Mouse (Mus musculus) embryonic facial prominence, embryonic 15.5 days (tissue): ENCODE results near the gene Ift88. TPM values are rescaled to one million over a fixed set of nuclear protein-coding genes. Genes with fewer than 3 reads are reported as not detected.

ENCODE experiments used
- ATAC-seq: fragments of 200-750 bp; cut with Nextera tagmentation; 2 replicates; pipeline ENCODE4 v1.8.0; 2017; ENCODE audit warnings: low read depth, moderate TSS enrichment; ENCODE audit not compliant: insufficient number of reproducible peaks, low FRiP score, low TSS enrichment
- H3K27ac ChIP-seq: fragments of 300-500 bp; sonication (generic); replicated peaks from 2 replicates; pipeline ENCODE4 v1.5.1; 2015; ENCODE audit warnings: mild to moderate bottlenecking, inconsistent platforms
- H3K27me3 ChIP-seq: fragments of 300-500 bp; sonication (generic); 2 replicates; pipeline ENCODE4 v1.6.1; 2015; ENCODE audit warnings: inconsistent platforms
- H3K36me3 ChIP-seq: fragments of 300-500 bp; sonication (generic); 2 replicates; pipeline ENCODE4 v1.6.1; 2015; ENCODE audit warnings: mild to moderate bottlenecking, inconsistent platforms
- H3K4me1 ChIP-seq: fragments of 300-500 bp; sonication (generic); 2 replicates; pipeline ENCODE4 v1.6.1; 2015; ENCODE audit warnings: inconsistent platforms
- H3K4me2 ChIP-seq: fragments of 300-500 bp; sonication (generic); replicated peaks from 2 replicates; pipeline ENCODE4 v1.6.1; 2015; ENCODE audit warnings: mild to moderate bottlenecking, inconsistent platforms
- H3K4me3 ChIP-seq: fragments of 300-500 bp; sonication (generic); replicated peaks from 2 replicates; pipeline ENCODE4 v1.5.1; 2015; ENCODE audit warnings: mild to moderate bottlenecking, inconsistent platforms
- H3K9ac ChIP-seq: fragments of 300-500 bp; sonication (generic); 2 replicates; pipeline ENCODE4 v1.6.1; 2015; ENCODE audit warnings: inconsistent platforms
- H3K9me3 ChIP-seq: fragments of 300-500 bp; sonication (generic); replicated peaks from 2 replicates; pipeline ENCODE4 v1.6.1; 2016; ENCODE audit warnings: inconsistent platforms
- WGBS: fragments of 180-500 bp; shearing (Covaris S2); methylation state at CpG from one replicate; pipeline ENCODE4 v1.1.7; 2015; 5-methylcytosine and 5-hydroxymethylcytosine counted together
- polyA plus RNA-seq: library from polyadenylated mRNA; unstranded; fragments of >200 nt; fragmentation: Nextera tagmentation; extraction: Ambion mirVana; gene quantifications from 2 replicates; pipeline ENCODE4 v1.2.1, GENCODE M21; 2015

Ift88 gene
- polyA plus RNA-seq, 1 experiment from 2014 or later: 19.1 TPM

DNA sequence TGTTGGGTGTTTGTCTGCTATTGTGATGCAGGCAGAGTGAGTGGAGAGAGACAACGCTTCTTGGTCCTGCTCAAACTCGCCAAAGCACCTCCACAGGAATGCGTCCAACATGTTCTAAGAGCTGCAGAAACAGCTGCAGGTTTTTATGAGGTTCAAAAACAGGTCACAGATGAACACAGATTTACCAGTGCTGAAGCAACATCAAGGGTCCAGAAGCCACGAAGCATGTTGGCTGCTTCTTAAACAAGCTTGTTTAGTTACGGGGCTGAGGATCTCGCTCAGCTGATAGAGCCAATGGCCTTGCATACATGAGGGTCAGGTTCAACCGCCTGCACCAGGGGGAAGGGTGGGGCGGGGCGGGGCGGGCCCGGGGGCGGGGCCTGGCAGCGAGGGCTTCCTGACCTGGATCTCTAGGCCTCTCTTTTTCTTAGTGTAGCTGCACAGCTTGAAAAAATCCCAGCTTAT, 122.7 kb downstream of the Ift88 start:
- Histone ChIP-seq H3K9me3 (no peaks in the 10 kb centered on the region), H3K4me2 (no peak overlapping the region; the same call in 1 of the 2 replicates), H3K4me1 (peaks cover 9% of the 10 kb centered on the region; the same call in 1 of the 2 replicates), H3K9ac (no peak overlapping the region), H3K27me3 (no peaks in the 10 kb centered on the region), H3K27ac (peak overlapping the region; percentile 56), H3K4me3 (no peak overlapping the region), H3K36me3 (peaks cover 17% of the 10 kb centered on the region; the same call in 1 of the 2 replicates)
- no peak; the same call in 1 of the 2 replicates for ATAC-seq
- WGBS: 13% methylated on average over 13 of the region's 13 CpGs

DNA sequence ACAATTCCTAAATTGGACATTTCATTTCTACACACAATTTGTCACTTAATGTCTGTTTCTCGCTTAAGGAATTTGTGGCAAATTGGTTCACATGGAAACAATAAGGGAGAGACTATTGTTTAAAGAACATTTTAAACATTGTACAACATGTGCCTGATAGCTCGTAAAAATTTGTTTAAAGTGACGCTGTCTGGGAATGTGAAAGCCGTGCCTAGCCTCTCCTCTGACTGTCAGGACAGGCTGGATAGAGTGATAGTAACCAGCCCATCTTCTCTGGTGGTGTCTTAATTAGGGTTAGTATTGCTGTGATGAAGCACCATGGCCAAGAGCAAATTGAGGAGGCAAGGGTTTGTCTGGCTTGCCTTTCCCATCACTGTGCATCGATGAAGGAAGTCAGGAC, 123.2 kb downstream of the Ift88 start:
- Histone ChIP-seq H3K4me2 (no peak overlapping the region), H3K27ac (peak overlapping the region; percentile 56), H3K4me1 (peaks cover 9% of the 10 kb centered on the region; the same call in 1 of the 2 replicates), H3K9me3 (no peaks in the 10 kb centered on the region), H3K4me3 (no peak overlapping the region), H3K36me3 (peaks cover 17% of the 10 kb centered on the region; the same call in 1 of the 2 replicates), H3K27me3 (no peaks in the 10 kb centered on the region), H3K9ac (no peak overlapping the region)
- WGBS: 43% methylated on average over 5 of the region's 5 CpGs
- peak; percentile 27; the same call in 1 of the 2 replicates for ATAC-seq

DNA sequence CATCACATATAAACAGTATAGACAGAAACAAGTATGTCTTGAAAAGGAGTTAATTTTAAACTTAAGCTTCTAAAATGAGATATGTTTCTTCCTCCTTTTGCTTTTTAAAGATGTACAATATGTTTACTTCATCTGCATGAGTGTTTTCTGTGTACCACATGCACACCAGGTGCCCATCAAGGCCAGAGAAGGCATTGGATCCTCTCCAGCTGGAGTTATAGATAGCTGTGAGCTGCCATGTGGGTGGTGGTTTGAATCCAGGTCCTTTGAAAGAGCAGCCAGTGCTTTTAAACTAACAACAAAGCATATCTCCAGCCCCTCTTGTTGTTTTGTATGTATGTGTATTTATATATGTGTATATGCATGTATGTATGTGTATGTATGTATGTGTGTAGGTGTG, 129.1 kb downstream of the Ift88 start:
- H3K9ac ChIP-seq: no peak overlapping the region
- no peak overlapping the region for H3K4me3 ChIP-seq
- no peaks in the 10 kb centered on the region for H3K27me3 ChIP-seq
- H3K27ac ChIP-seq: no peak overlapping the region
- ATAC-seq: no peak
- H3K9me3 ChIP-seq: no peaks in the 10 kb centered on the region
- H3K4me2 ChIP-seq: no peak overlapping the region
- H3K36me3 ChIP-seq: peaks cover 17% of the 10 kb centered on the region; the same call in 1 of the 2 replicates
- no peaks in the 10 kb centered on the region for H3K4me1 ChIP-seq

DNA sequence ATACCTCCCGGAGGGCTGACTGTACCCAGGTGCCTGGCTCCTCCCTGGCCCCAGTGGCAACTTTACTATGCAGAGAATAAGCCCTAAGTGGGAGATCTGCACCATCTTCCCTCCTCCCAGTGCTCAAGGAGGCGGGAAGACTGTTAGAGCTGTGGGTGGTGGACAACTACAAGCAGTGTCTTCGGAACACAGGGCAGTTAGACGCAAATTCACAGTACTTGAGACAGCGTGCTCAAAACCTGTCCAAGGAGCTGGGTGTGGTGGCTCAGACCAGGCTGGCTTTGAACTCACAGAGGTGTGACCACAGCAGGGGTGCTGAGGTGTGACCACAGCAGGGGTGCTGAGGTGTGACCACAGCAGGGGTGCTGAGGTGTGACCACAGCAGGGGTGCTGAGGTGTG, 130.6 kb downstream of the Ift88 start:
- H3K4me1 ChIP-seq: no peaks in the 10 kb centered on the region
- ATAC-seq: no peak
- 85% methylated on average over 5 of the region's 5 CpGs for WGBS
- no peak overlapping the region for H3K4me3 ChIP-seq
- H3K27ac ChIP-seq: no peak overlapping the region
- no peaks in the 10 kb centered on the region for H3K9me3 ChIP-seq
- no peak overlapping the region for H3K4me2 ChIP-seq
- no peaks in the 10 kb centered on the region for H3K27me3 ChIP-seq
- H3K36me3 ChIP-seq: 0 out of 2 replicates have a peak, but pooled peaks cover 10% of the 10 kb centered on the region
- H3K9ac ChIP-seq: no peak overlapping the region

DNA sequence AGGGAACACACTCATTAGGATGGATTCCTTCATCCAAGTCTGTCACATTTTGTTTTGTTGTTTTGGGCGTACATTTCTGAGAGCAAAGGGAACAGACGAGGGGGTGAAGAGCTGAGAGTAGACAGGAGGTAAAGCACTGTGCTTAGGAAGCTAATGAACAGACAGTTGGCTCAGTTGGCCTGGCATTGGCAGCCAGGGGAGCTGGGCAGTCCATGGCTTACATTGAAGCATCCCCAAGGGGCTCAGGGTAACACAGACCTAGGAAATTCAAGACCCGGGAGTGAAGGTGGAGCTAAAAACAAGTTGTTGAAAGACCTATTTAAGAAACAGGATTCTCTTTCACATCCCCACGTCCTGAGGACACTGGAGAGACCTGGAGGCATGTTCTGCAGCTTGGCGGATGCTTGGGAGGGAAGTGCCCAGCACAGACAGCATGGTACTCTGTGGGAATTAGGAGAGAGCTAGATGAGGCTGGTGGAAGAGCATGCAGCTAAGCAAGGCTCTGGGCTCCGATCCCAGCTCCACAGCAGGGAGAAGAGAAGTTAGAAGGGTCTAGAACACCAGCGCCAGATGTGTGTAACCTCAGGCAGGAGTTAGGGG, 131.7 kb downstream of the Ift88 start:
- no peaks in the 10 kb centered on the region for H3K4me1 ChIP-seq
- 78% methylated on average over 7 of the region's 7 CpGs for WGBS
- H3K4me2 ChIP-seq: no peak overlapping the region
- no peak overlapping the region for H3K4me3 ChIP-seq
- ATAC-seq: no peak
- H3K9ac ChIP-seq: no peak overlapping the region
- H3K9me3 ChIP-seq: no peaks in the 10 kb centered on the region
- no peaks in the 10 kb centered on the region for H3K36me3 ChIP-seq
- no peaks in the 10 kb centered on the region for H3K27me3 ChIP-seq
- H3K27ac ChIP-seq: no peak overlapping the region

DNA sequence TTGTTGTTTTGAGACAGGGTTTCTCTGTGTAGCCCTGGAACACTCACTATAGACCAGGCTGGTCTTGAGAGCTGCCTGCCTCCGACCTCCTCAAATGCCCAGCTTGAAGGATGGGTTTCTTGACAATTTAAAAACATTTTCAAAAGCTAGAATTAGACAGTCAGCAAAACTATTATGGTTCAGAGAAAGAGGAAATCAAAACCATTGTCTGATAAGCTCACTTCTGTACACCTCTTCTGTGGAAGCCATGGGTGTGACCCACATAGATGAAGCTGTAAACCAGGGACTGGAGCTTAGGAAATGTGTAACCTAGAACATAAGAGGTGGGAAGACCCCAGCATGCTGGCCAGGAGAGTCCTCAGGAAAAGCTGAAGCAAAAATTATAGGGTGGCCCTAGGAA, 133.1 kb downstream of the Ift88 start:
- H3K27ac ChIP-seq: no peak overlapping the region
- H3K27me3 ChIP-seq: no peaks in the 10 kb centered on the region
- no peak for ATAC-seq
- WGBS: 89% methylated on average over 1 of the region's 1 CpGs
- H3K4me1 ChIP-seq: no peaks in the 10 kb centered on the region
- no peaks in the 10 kb centered on the region for H3K9me3 ChIP-seq
- no peak overlapping the region for H3K4me3 ChIP-seq
- H3K36me3 ChIP-seq: no peaks in the 10 kb centered on the region
- H3K4me2 ChIP-seq: no peak overlapping the region
- no peak overlapping the region for H3K9ac ChIP-seq

DNA sequence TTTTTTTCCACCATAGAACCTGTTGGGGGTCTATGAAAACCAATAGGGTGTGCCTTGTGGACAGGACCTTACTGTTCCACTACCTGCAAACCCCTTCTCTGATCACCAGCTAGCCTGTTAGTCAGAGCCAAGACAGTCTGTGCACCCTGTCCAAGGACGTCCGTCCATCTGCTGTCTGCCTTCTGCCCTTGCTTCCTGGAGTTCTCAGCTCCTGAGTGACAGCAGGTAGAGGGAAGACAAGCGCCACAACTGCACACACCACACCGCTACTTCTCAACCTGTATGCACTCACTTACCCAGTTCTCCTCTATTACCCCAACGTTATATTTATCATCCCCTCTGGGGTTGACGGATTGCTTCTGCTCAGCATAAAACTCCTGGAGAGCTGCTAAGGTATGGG, 141.8 kb downstream of the Ift88 start:
- Histone ChIP-seq H3K36me3 (0 out of 2 replicates have a peak, but pooled peaks cover 6% of the 10 kb centered on the region), H3K27ac (no peak overlapping the region), H3K27me3 (no peaks in the 10 kb centered on the region), H3K9ac (no peak overlapping the region), H3K9me3 (no peaks in the 10 kb centered on the region), H3K4me2 (no peak overlapping the region), H3K4me1 (peaks cover 2% of the 10 kb centered on the region), H3K4me3 (no peak overlapping the region)
- WGBS: 85% methylated on average over 6 of the region's 6 CpGs
- no peak for ATAC-seq

Other genes starting within 250 kb of the Ift88 start
- 38.5 and 47.8 TPM in 2 replicates for gene Cryl1, start 25.5 kb upstream of the Ift88 start, polyA plus RNA-seq
- gene Il17d, start 100.7 kb downstream of the Ift88 start, polyA plus RNA-seq: 5.9 and 8.1 TPM in 2 replicates
- 85.9 and 90.2 TPM in 2 replicates for gene Eef1akmt1, start 147.6 kb downstream of the Ift88 start, polyA plus RNA-seq
- gene Xpo4, start 241.4 kb downstream of the Ift88 start, polyA plus RNA-seq: 18.8 and 20.3 TPM in 2 replicates